Mouse (Mus musculus): ENCODE measurements around the gene Ttc12. TPM values are rescaled to one million over a fixed set of nuclear protein-coding genes. Genes with fewer than 3 reads are reported as not detected.

Ttc12 gene
- polyA plus RNA-seq, 1 experiment from 2014 or later = 1.2 TPM

GRCm38 (mm10) chr9:49488912-49489895, 3.2 kb upstream of the Ttc12 start:
- Histone ChIP-seq H3K4me3 (replicated peaks) (peak overlapping the region; percentile 13; the same call in 1 of the 2 replicates), H3K27me3 (replicated peaks) (no peaks in the 10 kb centered on the region), H3K9me3 (no peaks in the 10 kb centered on the region), H3K27ac (no peak overlapping the region), H3K9ac (no peak overlapping the region), H3K36me3 (no peaks in the 10 kb centered on the region), H3K4me1 (0 out of 2 replicates have a peak, but pooled peaks cover 4% of the 10 kb centered on the region), H3K4me2 (peak overlapping the region; percentile 45)
- WGBS = 27% methylated on average over 16 of the region's 16 CpGs
- ATAC-seq (ENCODE audit: insufficient read depth, low FRiP score, low read depth) = peak; percentile 54; the same call in 1 of the 2 replicates

DNA sequence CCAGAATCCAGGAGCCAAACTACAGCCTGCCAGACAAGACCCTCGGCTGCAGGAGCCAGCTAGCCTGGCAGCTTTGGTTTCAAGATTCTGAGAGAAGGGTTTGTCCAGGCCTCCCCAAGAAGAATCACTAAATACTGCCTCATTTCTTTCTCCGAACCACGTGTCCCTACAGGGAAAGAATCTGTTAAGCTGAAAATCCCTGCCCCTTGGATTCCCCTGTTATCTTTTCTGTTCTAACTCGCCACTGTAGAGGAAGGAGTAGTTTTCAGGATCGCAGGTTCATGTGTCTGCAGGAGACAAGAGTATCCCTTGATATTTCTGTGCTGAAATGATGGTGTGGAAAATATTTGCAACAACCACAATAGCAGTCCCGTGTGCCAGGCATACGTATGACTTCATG, 2.2 kb upstream of the Ttc12 start:
- 67% methylated on average over 7 of the region's 7 CpGs for WGBS
- Histone ChIP-seq H3K9me3 (no peaks in the 10 kb centered on the region), H3K27ac (no peak overlapping the region), H3K4me1 (0 out of 2 replicates have a peak, but pooled peaks cover 4% of the 10 kb centered on the region), H3K9ac (no peak overlapping the region), H3K27me3 (replicated peaks) (no peaks in the 10 kb centered on the region), H3K36me3 (no peaks in the 10 kb centered on the region), H3K4me3 (replicated peaks) (no peak overlapping the region), H3K4me2 (no peak overlapping the region)
- ATAC-seq (ENCODE audit: insufficient read depth, low FRiP score, low read depth) = no peak

DNA sequence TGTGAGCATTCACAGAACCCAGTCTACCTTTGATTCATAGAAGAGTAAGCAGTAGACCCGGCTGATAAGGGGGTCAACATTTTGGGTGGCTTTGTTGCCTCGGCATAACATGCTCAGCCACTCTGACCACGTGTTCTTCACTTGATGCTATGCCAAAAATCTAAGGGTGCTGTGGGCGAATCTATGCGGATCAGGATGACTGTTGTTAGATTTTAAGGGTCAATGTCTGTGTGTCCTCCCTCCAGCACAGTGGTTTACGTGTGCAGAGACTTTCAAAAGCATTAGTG, 1.6 kb upstream of the Ttc12 start:
- Histone ChIP-seq H3K4me3 (replicated peaks) (no peak overlapping the region), H3K36me3 (no peaks in the 10 kb centered on the region), H3K9me3 (no peaks in the 10 kb centered on the region), H3K27me3 (replicated peaks) (no peaks in the 10 kb centered on the region), H3K4me1 (0 out of 2 replicates have a peak, but pooled peaks cover 4% of the 10 kb centered on the region), H3K27ac (no peak overlapping the region), H3K4me2 (no peak overlapping the region), H3K9ac (no peak overlapping the region)
- 62% methylated on average over 6 of the region's 6 CpGs for WGBS
- no peak for ATAC-seq (ENCODE audit: insufficient read depth, low FRiP score, low read depth)

DNA sequence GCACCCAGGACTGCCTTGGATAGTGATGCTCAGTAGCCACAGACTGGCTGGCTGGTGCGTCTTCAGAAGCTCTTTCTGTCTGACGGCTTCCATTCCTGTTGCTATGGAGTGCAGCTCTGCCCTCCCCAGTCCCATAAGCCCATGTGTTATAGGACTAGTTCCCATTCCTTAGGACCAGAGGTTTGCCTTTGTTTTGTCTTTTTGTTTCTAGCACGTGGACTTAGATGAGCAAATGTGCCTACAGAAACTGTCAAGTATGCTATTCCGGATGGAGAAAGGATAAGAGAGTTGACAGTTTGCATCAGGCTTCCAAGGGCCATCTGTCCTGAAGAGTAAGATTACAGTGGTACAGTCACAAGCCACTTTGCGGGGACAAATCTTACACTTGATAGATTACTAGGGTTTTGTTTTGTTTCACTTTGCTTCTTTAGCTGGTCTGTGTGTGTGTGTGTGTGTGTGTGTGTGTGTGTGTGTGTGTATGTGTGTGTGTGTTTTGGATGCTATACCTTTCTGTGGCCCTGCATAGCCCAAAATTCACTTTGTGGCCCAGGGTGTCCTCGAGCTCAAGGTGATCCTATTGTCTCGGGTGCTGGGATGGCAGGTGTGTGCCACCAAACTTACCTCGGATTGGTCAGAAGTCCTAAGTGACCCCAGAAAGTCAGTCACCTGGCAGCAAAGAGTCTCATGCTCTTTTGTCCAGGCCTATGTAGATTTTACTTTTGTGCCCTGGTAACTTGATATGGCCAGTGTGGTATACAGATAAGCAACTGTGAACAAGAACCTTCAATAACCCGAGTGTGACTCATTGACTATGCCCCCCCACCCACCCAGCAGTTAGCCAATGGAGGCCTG, 1.0 kb upstream of the Ttc12 start:
- H3K9ac ChIP-seq = no peak overlapping the region
- no peaks in the 10 kb centered on the region for H3K36me3 ChIP-seq
- no peaks in the 10 kb centered on the region for H3K9me3 ChIP-seq
- H3K4me1 ChIP-seq = 0 out of 2 replicates have a peak, but pooled peaks cover 4% of the 10 kb centered on the region
- peak overlapping the region; percentile 88; the same call in 1 of the 2 replicates for H3K4me2 ChIP-seq
- 0 out of 2 replicates have a peak, but pooled peaks have one; percentile 14 for ATAC-seq (ENCODE audit: insufficient read depth, low FRiP score, low read depth)
- H3K4me3 ChIP-seq (replicated peaks) = peak overlapping the region; percentile 60; the same call in 1 of the 2 replicates
- H3K27me3 ChIP-seq (replicated peaks) = no peaks in the 10 kb centered on the region
- WGBS = 69% methylated on average over 9 of the region's 9 CpGs
- H3K27ac ChIP-seq = no peak overlapping the region

DNA sequence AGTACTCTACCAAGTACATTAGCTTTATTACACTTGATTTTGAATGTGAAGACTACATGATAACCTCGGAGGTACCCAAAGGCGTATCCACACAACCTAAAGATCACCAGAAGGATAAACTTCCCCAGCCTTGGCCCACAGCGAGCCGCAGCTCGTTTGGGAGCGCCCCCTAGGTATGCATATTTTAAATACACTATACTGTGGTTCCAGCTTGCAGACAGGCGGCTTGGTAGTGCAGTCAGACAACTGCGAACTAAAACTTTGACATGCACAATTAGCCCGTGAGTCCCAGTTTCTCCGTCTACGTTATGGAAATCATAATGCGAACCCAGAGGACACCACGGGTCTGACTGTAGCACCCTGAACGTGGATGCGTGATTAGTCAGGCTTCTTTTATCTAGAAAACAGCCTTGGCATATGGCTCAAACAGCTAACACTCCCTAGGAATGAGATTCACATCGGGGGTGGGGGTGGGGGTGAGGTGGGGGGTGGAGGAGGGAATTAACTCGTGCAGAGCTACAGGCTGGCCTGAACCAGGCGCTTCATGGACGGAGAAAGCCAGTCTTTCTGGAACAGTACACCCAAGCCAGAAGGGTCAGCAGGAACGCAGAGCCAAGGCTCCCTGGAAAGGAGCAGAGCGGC, 654 bp downstream of the Ttc12 start:
- peak overlapping the region; percentile 88 for H3K4me2 ChIP-seq
- H3K27ac ChIP-seq = 0 out of 2 replicates have a peak overlapping the region, but pooled peaks have one; percentile 33
- H3K27me3 ChIP-seq (replicated peaks) = no peaks in the 10 kb centered on the region
- ATAC-seq (ENCODE audit: insufficient read depth, low FRiP score, low read depth) = no peak
- H3K9ac ChIP-seq = peak overlapping the region; percentile 23; the same call in 1 of the 2 replicates
- 0 out of 2 replicates have a peak, but pooled peaks cover 4% of the 10 kb centered on the region for H3K4me1 ChIP-seq
- H3K36me3 ChIP-seq = no peaks in the 10 kb centered on the region
- peak overlapping the region; percentile 60 for H3K4me3 ChIP-seq (replicated peaks)
- WGBS = 4% methylated on average over 21 of the region's 21 CpGs
- H3K9me3 ChIP-seq = no peaks in the 10 kb centered on the region

DNA sequence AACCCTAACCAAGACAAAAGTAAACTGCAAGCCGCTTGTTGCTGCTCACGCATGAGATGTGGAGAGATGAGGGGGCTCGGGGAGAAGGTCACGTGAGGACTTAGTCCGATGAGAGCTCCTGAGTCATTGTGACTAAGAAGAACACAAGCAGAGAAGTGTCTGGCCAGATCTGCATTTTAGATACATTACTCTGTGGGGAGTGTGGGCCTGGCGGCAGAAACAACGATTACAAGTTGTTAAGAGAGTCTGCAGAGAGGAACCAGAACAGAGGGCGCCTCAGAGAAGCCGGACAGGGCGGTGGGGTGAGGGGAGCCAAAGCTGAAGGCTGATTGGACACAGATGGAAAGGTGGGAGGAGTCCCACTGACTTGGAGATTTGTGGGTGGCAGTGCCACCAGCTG, 2.7 kb downstream of the Ttc12 start:
- Histone ChIP-seq H3K27me3 (replicated peaks) (no peaks in the 10 kb centered on the region), H3K4me2 (no peak overlapping the region)
- 44% methylated on average over 10 of the region's 10 CpGs for WGBS

DNA sequence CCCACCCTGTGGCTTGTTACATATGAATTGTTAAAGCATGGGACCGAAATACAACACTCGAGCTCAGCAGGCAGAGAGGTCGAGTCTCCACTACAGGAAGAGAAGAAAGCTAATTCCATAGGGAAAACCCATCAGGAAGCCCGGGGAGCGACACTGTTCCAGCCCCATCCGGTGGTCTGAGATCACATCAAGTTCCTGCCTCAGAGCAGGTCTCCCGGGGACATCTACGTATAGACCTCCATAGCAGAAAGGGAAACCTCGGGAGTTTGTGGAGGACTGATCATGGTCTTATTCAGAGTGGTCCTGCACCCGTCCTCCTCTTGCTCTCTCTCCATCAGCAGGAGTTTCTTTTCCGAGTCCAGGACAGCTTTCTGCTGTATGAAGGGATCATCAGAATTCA, 13.9 kb downstream of the Ttc12 start:
- 75% methylated on average over 11 of the region's 11 CpGs for WGBS
- Histone ChIP-seq H3K4me1 (no peaks in the 10 kb centered on the region), H3K4me3 (replicated peaks) (no peak overlapping the region), H3K9me3 (no peaks in the 10 kb centered on the region), H3K9ac (no peak overlapping the region), H3K27me3 (replicated peaks) (no peaks in the 10 kb centered on the region), H3K27ac (no peak overlapping the region), H3K4me2 (no peak overlapping the region), H3K36me3 (no peaks in the 10 kb centered on the region)
- no peak for ATAC-seq (ENCODE audit: insufficient read depth, low FRiP score, low read depth)

More for the DNA sequence above, 2.7 kb downstream of the Ttc12 start:
- no peak overlapping the region for H3K4me3 ChIP-seq (replicated peaks)
- no peaks in the 10 kb centered on the region for H3K4me1 ChIP-seq
- no peaks in the 10 kb centered on the region for H3K36me3 ChIP-seq
- no peak overlapping the region for H3K27ac ChIP-seq
- H3K9ac ChIP-seq = no peak overlapping the region
- no peaks in the 10 kb centered on the region for H3K9me3 ChIP-seq
- ATAC-seq (ENCODE audit: insufficient read depth, low FRiP score, low read depth) = no peak

- H3K4me2 ChIP-seq = no peak overlapping the region
- no peaks in the 10 kb centered on the region for H3K36me3 ChIP-seq
- no peaks in the 10 kb centered on the region for H3K4me1 ChIP-seq
- 82% methylated on average over 6 of the region's 6 CpGs for WGBS
- H3K9ac ChIP-seq = no peak overlapping the region
- H3K4me3 ChIP-seq (replicated peaks) = no peak overlapping the region
- no peak for ATAC-seq (ENCODE audit: insufficient read depth, low FRiP score, low read depth)
- no peaks in the 10 kb centered on the region for H3K9me3 ChIP-seq
- H3K27me3 ChIP-seq (replicated peaks) = no peaks in the 10 kb centered on the region
- H3K27ac ChIP-seq = no peak overlapping the region
These were observed 15.1 kb downstream of the Ttc12 start for GRCm38 (mm10) chr9:49470946-49471345.

GRCm38 (mm10) chr9:49470006-49470405, 16.0 kb downstream of the Ttc12 start:
- Histone ChIP-seq H3K27me3 (replicated peaks) (no peaks in the 10 kb centered on the region), H3K4me2 (no peak overlapping the region), H3K4me1 (no peaks in the 10 kb centered on the region), H3K9ac (no peak overlapping the region), H3K36me3 (no peaks in the 10 kb centered on the region), H3K9me3 (no peaks in the 10 kb centered on the region), H3K27ac (no peak overlapping the region), H3K4me3 (replicated peaks) (no peak overlapping the region)
- WGBS = 91% methylated on average over 19 of the region's 19 CpGs
- ATAC-seq (ENCODE audit: insufficient read depth, low FRiP score, low read depth) = no peak

- no peaks in the 10 kb centered on the region for H3K9me3 ChIP-seq
- H3K4me1 ChIP-seq = no peaks in the 10 kb centered on the region
- H3K4me3 ChIP-seq (replicated peaks) = no peak overlapping the region
- H3K36me3 ChIP-seq = no peaks in the 10 kb centered on the region
- 80% methylated on average over 3 of the region's 3 CpGs for WGBS
- ATAC-seq (ENCODE audit: insufficient read depth, low FRiP score, low read depth) = no peak
- no peak overlapping the region for H3K4me2 ChIP-seq
- no peaks in the 10 kb centered on the region for H3K27me3 ChIP-seq (replicated peaks)
- H3K9ac ChIP-seq = no peak overlapping the region
- no peak overlapping the region for H3K27ac ChIP-seq
These were observed 29.9 kb downstream of the Ttc12 start for GRCm38 (mm10) chr9:49456136-49456535.

DNA sequence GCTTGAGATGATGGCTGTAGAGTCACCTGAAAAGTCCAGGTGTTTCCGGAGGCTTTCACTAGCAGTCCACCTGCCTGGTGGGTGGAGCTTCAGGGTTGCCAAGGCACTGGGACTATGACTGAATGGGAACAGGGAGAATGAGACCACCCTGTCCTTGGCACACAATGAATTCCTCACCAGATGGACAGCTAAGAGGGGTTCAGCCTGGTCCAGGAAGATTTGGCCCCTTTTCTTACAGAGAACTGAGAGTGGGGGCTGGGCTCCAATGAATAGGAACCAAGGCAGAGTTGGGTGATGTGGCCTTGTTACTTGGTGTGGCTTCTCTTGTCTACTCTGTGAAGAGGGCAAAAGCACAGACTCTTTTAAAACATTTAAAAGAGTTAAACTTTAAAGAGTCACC, 33.6 kb downstream of the Ttc12 start:
- H3K27me3 ChIP-seq (replicated peaks) = no peaks in the 10 kb centered on the region
- no peaks in the 10 kb centered on the region for H3K9me3 ChIP-seq
- H3K27ac ChIP-seq = no peak overlapping the region
- whole genome bisulfite sequencing = 88% methylated on average over 1 of the region's 1 CpGs
- H3K4me3 ChIP-seq (replicated peaks) = no peak overlapping the region
- no peak overlapping the region for H3K9ac ChIP-seq
- H3K4me1 ChIP-seq = no peaks in the 10 kb centered on the region
- ATAC-seq (ENCODE audit: insufficient read depth, low FRiP score, low read depth) = no peak
- no peak overlapping the region for H3K4me2 ChIP-seq
- no peaks in the 10 kb centered on the region for H3K36me3 ChIP-seq

Data from stomach, embryonic 15.5 days (tissue).